Mouse (Mus musculus): ENCODE results near the gene Gm20696.

Gene Gm20696

DNA sequence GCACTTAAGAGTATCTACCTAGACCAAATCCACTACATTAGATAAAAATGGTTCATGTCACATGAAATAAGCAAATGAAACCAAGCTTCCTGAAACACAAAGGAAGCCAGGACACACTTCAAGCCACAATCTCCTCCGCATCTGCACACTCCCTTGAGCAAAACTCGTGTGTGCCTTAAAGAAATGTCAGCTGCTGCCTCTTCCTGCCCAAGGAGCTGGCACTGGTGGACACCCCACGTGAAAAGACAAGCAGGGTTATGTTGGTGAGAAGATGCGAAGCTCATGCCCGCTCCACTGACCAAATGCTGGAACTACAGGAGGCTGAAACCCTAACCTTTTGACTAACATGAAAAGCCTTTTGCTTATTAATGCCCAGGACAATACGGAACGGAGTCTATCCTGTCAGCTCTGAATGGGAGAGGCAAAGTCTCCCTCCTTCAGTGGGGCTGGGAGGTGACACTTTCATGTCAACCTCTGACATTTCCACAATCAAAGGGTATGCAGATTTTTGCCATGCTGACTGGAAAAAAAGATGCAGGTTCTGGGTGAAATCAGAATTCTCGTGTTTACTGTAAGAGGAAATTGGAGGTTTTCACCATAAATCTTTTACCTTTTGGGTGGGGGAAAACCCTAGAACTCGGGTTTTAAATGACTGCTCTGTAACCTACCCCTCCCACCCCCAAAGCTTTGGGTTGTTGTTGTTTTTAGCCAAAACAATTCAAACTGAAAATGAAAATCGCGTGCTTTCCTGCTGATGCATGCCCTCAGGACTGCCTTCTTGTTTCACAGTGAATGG, 405.5 kb downstream of the Gm20696 start:
- no peak for DNase-seq (ENCODE audit: low spot score)

DNA sequence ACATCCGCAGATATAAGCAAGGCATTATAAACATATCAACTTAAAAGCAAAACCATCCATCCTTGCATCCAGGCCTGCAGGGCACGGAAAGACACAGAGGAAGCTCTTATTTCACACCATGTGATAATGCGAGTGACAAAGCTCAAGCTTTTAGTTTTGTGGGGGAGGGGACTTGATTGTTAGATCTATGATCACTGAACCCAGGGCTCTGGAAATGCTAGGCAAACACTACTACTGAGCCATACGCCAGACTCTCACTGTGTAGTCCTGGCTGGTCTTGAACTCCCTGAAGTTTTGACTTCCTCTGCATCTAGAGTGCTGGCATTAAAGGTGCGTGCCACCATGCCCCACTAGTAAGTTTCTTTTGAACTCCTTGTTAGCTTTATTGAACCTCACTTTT, 408.3 kb downstream of the Gm20696 start:
- no peak for DNase-seq (ENCODE audit: low spot score)

DNA sequence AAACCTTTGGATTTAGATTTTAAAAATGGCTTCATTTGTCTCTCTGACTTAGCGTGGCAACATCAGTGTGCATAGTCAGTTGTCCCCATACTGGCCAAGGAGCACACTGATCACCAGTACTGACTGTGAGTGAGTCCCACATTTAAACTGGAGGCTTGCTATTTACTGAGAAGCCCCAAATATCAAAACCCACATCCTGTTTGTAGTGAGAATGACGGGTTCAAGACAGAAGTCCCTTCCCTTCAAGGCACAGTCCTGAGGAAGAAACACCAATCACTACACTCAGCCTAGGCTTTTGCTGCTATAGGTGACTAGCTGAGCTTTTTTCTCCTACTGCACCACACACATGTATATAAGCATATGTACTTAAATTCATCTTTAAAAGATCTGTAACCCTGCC, 408.9 kb downstream of the Gm20696 start:
- DNase-seq (ENCODE audit: low spot score), result no peak

DNA sequence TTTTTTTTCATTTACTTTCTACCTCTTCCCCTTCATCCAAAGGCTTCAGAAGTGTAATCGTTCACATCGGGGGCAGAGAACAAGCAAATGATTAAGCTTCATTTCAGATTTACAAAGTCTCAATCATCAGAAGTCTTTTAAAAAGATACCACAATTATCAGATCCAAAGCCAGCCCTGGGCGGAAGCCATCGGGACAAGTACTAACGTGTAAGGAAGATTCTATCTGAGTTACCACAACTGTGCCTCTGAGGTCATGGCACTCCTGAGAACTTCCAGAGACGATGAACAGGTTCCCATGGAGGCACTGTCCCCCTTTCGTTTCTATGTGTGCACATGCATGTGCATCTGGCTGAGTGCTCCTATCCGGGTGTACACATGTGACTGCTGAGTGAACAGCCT, 413.3 kb downstream of the Gm20696 start:
- no peak for DNase-seq (ENCODE audit: low spot score)

DNA sequence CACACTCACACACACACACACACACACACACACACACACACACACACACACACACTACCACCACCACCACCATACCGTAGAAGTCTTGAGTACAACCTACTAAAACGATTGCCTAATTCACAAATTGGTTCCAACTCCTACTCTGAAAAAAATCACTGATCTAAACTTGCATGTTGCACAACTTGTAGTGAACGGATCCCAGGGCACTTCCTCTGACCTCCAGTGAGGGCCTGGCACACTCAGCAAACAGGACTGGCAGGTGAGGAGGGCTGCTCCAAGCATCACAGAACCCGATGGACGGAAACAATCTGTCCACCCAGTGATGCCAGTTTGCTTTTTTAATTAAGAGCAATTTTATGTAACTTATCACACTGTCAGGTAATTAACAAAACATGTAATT, 413.8 kb downstream of the Gm20696 start:
- no peak for DNase-seq (ENCODE audit: low spot score)

DNA sequence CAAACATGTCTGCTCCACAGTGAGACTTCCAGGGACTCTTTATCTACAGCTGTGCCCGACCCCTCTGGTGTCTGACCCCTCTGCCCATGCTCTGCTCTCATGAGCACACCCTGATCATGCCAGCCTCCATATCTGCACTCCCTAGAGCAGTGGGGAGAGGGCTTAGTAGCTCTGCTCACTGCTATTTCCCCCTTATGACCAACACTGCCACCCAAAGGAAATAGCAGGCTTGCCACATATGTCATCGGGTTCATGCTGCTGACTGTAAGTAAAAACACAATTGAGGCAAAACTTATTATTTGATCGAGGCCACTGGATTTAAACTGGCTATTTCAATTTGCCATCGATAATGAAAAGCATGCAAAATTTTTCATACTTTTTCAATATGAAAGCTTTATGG, 414.7 kb downstream of the Gm20696 start:
- DNase-seq (ENCODE audit: low spot score), result no peak

DNA sequence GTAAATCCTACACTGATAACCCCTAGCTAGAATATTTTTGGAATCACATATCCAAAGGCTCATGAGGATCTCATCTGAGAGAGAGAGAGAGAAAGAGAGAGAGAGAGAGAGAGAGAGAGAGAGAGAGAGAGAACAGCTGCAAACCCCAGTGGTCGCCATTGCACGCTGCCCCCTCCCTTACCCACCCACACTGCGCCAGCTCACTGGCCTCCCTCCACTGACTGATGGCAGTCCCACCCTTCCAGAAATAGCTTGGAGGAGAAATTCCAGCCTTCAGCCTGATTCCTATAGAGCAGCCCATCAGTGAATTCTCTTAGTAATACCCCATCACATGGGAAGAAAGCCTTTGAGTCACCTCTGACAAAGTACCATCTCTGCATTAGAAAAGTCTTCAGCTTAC, 415.4 kb downstream of the Gm20696 start:
- DNase-seq (ENCODE audit: low spot score), result no peak

DNA sequence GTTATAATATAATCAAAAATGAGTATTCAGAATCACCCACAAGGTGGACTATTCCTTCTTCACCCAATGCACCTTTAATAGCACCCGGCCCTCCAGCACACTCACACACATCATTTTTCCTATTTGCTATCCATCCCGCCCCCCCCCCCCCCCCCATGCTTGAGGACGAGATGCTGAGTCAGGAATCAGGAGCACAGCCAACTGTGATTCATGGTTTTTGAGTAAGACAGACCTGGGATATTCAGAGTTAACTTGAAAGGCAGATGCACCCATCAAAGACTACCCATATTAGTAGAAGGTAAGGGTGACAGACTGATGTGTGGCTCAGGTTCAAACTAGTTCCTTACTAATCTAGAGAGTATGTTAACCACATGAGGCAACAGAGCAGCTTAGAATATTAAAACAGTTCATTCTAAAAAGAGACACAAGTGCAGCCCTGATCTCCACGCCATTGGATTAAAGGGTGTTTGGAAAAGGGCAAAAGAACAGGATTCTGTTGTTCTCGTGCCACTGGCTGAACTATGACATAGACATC, 417.0 kb downstream of the Gm20696 start:
- DNase-seq (ENCODE audit: low spot score), result no peak

DNA sequence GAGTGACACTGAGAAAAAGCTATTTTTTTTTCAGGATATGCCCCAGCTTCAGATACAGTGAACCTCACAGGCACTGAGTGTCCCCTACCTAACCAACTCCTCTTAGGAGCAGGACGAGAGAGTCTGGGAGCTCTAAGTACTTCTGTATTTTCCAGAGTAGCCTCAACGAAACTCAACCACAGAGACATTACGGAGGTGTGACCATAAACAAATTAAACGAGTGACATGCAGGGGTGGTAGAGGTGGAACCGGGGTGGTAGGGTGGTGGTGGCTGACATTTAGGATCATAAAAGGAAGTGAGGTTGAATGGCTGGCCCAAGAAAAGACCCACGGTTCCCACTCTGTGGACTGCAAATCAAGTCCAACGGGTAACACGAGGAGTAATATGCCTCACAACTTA, 418.2 kb downstream of the Gm20696 start:
- no peak for DNase-seq (ENCODE audit: low spot score)

DNA sequence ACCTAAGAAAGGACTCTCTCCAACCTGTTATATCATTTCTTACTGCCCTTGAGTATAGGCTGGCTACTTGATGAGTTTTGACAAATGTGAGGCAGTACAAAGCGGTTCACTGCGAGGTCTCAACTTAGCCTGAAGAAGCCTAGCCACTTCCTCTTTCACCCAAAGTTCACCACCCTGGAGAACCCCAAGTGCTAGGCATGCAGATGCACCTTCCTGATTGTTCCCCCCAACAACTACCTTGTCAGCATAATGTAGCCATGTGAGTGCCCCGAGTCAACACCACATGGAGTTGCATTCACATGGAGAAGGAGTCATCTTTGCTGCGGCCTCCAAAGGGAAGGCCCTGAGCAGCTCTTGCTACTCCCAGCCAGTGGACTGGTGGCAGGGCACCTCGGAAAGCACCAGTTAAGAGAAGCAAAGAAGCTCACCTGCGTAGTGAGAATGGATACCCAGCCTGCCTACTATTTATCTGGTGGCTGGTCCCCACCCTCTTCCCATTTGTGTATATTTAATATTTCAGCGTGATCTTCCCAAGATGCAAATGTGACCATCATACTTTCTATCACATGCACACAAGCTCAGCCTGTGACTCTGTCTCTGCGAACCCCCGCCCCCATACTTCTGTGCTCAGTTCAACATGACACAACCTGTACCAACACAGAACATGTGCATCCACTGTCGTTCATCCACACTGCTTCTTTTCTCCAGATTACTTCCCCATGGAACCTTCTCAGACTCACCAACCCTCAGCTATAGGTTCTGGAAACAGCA, 424.8 kb downstream of the Gm20696 start:
- no peak for DNase-seq (ENCODE audit: low spot score)

DNA sequence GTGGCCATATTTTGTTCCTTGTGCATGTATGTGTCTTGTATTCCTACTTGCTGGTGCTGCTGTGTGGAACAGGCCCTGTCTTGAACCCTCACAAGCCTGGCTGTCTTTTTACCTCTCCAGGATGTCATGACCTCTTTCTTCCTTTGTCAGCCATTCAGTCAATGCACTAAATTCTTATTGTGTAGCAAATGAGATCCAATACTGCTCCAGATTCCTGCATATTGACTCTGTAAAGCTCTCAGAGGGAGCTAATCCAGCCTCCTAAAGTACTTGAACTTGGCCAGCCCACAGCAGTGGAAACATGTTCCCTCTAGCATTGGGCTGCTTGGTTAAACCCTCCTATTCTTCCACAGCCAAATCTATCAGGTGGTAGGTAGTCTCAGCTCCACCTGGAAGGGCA, 425.8 kb downstream of the Gm20696 start:
- DNase-seq (ENCODE audit: low spot score), result no peak

DNA sequence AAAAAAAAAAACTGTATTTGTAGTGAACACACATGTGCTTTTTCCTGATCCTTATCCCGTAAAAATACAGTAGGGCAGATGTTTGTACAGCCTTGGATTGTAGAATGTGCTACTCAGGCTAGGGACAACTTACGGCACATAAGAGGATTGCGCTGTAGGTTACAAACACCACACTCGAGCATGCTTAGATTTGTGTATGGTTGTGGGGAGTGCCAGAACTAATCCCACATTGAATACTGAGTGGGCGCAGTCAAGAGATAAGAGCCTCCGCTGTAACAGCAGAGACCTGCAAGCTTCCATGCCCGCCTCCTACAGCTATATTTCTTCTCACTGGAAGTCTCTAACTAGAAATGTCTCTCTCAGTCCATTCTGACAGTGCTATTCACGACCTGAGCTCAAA, 431.0 kb downstream of the Gm20696 start:
- DNase-seq (ENCODE audit: low spot score), result no peak

DNA sequence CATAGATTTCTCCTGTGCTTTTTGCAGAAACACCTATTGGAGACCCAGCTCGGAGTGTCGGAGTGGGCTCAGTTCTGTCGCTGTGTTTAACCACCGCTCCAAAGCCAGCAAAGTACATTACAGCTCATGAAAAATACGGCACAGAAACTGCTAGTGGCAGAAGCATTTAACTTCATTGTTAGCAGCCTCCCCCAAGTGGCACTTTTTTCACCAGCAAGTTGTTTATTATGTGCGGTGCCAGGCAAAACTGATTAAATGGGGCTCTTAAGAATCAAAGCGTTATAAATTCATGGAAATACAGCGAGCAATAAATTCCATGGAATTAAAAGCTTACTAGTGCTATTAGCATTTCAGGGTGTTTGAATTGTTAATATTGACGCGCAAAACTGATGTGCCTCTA, 433.2 kb downstream of the Gm20696 start:
- no peak for DNase-seq (ENCODE audit: low spot score)

DNA sequence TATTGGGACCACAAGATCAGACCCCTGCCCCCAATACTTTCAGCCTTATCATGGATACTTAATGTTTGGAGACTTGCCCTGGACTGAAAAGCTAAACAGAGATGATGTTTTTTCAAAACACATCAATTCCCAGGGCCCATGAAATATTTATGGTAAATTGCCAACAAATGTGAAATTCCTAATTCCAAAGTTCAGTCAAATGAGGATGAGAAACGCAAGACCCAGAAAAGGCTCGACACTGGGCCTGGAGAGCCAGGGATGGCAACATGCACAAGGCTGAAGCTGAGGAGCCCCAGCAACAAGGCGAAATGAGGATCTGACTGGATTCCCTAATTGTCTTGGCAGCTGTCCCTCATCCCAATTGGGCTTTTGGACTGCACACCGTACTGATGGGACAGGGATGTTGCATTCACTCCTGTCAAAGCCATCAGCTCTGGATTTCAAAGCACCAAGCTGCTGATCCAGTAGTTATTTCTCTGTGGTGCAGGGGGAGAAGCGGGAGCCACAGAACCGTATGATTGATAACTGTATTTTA, 438.2 kb downstream of the Gm20696 start:
- no peak for DNase-seq (ENCODE audit: low spot score)

DNA sequence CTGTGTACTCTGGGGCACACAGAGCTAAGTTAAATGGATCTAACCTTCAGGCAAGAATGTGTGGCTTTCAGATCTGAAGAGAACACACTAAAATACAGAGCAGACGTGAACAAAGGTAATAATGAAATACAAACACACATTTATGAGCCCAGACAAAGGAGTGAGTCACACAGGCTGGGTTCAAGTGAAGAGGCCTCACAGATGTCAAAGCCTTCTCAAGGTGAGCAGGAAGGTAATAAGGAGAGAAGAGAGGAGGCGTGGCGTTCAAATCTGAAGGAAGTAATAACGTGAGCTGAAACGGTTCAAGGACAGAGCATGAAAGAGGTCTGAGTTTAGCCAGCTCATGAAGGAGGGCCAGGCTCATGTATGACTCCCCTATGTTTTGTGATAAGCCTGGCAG, 445.4 kb downstream of the Gm20696 start:
- DNase-seq (ENCODE audit: low spot score), result no peak

DNA sequence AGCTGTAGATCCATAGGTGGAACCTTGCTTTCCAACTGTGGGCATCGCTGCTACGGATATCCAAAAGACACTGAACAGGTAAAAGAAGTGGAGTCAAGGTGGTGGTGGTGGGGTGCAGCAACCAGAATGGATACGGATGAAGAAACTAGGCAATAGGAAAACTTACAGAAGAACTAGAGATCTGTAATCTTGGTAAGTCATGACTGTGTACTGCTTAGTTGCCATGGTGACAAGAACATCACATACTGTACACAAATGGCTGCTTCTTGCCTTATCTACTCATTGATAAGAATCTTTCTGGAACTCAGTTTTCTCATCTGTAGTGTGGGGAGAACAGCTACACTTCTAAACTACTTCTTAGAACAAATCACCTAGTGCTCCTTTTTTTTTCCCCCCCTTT, 446.1 kb downstream of the Gm20696 start:
- no peak for DNase-seq (ENCODE audit: low spot score)

DNA sequence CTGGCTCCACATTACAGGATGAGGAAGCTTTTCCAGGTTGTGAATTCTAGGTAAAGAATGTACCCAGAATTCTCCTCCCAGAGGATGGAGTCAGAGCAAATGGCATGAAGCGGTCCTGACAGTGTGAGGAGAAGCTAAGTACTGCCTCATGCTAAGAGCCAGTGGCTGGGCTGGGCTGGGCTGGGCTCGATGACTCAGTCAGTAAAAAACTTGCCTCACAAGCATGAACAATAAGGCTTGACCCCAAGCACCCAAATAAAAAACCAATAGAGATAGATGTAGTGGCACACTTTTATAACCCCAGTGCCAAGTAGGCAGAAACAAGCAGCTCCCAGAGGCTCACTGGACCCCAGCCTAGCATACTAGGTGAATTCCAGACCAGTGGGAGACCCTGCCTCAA, 448.8 kb downstream of the Gm20696 start:
- no peak for DNase-seq (ENCODE audit: low spot score)

DNA sequence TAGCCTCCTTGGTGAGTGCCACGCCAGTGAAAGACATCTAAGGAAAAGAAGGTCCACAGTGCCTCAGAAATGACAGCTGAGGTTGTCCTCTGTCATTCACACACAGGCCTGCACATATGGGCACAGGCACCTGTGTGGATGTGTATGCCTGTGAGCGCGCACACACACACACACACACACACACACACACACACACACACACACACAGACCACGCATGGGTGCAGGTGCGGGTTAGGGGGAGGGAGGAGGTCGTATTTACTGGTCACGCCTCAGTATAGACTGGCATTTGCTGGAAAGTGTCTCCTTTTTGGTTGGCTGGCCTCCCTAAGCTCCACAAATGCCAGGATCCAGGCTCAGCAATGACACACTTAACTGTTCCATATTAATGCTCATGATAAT, 449.4 kb downstream of the Gm20696 start:
- DNase-seq (ENCODE audit: low spot score), result no peak

DNA sequence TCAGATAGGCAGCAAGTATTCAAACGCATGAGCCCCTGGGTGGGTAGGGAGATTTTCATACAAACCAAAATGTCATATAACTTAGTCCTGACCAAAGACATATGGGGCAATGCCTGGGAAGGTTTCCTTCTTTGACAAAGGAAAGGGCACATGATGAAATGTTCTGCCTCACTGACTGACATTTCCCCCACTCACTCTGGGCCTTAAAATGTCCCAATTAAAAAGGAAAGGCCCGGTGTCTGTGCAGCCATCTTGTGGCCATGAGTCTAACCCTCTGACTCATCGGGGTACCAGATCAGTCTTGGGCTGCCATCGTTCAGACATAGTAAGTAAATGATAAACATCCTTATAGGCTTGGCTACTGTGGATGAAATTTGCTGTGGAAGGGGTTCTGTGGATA, 454.1 kb downstream of the Gm20696 start:
- no peak for DNase-seq (ENCODE audit: low spot score)

DNA sequence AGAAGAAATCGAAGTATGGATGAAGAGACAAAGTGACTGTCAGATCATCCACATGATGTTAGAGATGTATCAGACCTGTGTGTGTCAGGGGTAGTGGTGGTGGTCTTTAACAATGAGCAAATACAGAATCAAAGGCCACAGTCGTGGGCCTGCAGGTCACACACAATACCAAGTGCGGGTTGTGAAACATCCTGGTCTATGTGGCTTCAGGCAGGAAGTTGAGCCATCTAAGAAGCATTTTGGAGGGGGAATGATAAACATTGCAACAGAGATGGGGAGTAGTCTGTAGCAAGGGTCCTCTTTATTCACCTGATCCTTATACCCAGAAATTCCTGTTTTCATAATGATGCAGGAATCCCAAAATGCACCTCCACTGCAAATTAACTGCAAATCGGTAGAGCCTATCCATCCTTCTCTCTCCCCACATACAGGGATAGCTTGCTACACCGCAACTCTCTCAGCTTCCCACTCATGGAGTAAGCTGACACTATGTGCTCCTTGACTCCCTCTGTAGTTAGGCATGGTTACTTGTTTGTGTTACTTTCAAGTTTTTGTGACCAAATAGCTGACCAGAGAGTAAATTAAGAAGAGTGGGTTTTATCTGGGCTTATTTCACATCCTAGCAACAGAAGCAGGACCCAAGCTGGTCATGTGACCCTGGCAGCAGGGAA, 454.8 kb downstream of the Gm20696 start:
- DNase-seq (ENCODE audit: low spot score), result no peak

DNA sequence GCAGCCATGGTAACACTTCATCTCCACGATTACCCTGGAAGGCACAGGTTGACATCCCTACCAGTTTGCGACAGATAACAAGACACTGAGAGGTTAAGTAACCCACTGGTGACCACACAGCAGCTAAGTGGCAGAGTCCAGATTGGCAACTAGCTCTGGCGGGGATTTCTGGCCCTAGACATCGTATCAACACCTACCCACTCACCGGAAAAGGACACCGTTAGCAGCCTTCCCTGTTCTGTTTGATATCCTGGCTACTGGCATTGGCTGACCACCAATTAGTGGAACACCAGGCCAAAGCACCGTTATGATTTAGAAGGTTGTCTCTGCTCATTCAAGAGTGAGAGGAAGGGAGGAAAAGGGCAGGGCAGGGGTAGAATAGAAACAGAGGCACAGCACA, 456.4 kb downstream of the Gm20696 start:
- DNase-seq (ENCODE audit: low spot score), result no peak

Data from MN1 (cell line).